Comparison of ENCODE assay signal across 10 mouse cellular contexts in genomic region chr11:106382424-106382823, GRCm38 (mm10). TPM values are rescaled to one million over a fixed set of nuclear protein-coding genes. Genes with fewer than 3 reads are reported as not detected.
DNase-seq lines count a peak whose midpoint lies in the region; ATAC-seq lines count a peak whose summit lies in the region.
"Had no signal": no experiment of that assay in that cellular context is flagged by ENCODE, and none has a peak within 500 bp of the region (broad histone marks: within the 10 kb centered on the region; RNA-seq: fewer than 3 reads in every experiment).

No protein-coding gene starts in this region.

- no peak overlapping the region for H3K27ac ChIP-seq in forebrain, embryonic 10.5 days
- no peak overlapping the region for H3K27ac ChIP-seq in forebrain, embryonic 13.5 days
- peak overlapping the region; percentile 86 for H3K27ac ChIP-seq in heart, embryonic 16.5 days (ENCODE audit: low read length)
- H3K27ac ChIP-seq in limb, embryonic 13.5 days: peak overlapping the region; percentile 4; the same call in 1 of the 2 replicates
- peak overlapping the region; percentile 8; the same call in 1 of the 2 replicates for H3K27ac ChIP-seq in macrophage

- peak overlapping the region; percentile 7 for H3K4me3 ChIP-seq in forebrain, embryonic 10.5 days
- no peak overlapping the region for H3K4me3 ChIP-seq in forebrain, embryonic 13.5 days
- H3K4me3 ChIP-seq in heart, embryonic 16.5 days (ENCODE audit: low read length): peak overlapping the region; percentile 46
- H3K4me3 ChIP-seq in limb, embryonic 13.5 days: no peak overlapping the region
- H3K4me3 ChIP-seq in macrophage (ENCODE audit: inconsistent target): no peak overlapping the region

- DNase-seq in forebrain, embryonic 10.5 days (ENCODE audit: extremely low spot score, low spot score): no peak
- DNase-seq in gastrocnemius, adult 8-10 months (ENCODE audit: low spot score in 2 of 2): no peak
- no peak for DNase-seq in right cerebral cortex, postnatal 4 days
- DNase-seq in spleen, postnatal 4 days (ENCODE audit: low spot score in 2 of 2): no peak

- H3K79me2 ChIP-seq in macrophage (ENCODE audit: inconsistent target): no peaks in the 10 kb centered on the region

- H3K36me3 ChIP-seq in forebrain, embryonic 10.5 days (replicated peaks): no peaks in the 10 kb centered on the region
- no peaks in the 10 kb centered on the region for H3K36me3 ChIP-seq in forebrain, embryonic 13.5 days (ENCODE audit: poor library complexity, severe bottlenecking)
- H3K36me3 ChIP-seq in heart, embryonic 16.5 days (ENCODE audit: control insufficient read depth, insufficient read depth): no peaks in the 10 kb centered on the region
- H3K36me3 ChIP-seq in limb, embryonic 13.5 days: no peaks in the 10 kb centered on the region
- no peaks in the 10 kb centered on the region for H3K36me3 ChIP-seq in macrophage (ENCODE audit: inconsistent target)

- WGBS in forebrain, embryonic 10.5 days: 79% methylated on average over 5 of the region's 5 CpGs
- 75% methylated on average over 5 of the region's 5 CpGs for WGBS in forebrain, embryonic 13.5 days
- 61% methylated on average over 5 of the region's 5 CpGs for WGBS in heart, embryonic 16.5 days
- 62% methylated on average over 5 of the region's 5 CpGs for WGBS in limb, embryonic 13.5 days
- WGBS in macrophage (ENCODE audit: missing documents): 58% methylated on average over 5 of the region's 5 CpGs

- ATAC-seq in forebrain, embryonic 13.5 days: no peak
- ATAC-seq in heart, embryonic 16.5 days (replicated peaks; ENCODE audit: extremely low read depth, insufficient read depth, low FRiP score): peak; percentile 70
- no peak for ATAC-seq in limb, embryonic 13.5 days (ENCODE audit: low FRiP score, low read depth)

- H3K27me3 ChIP-seq in forebrain, embryonic 10.5 days (ENCODE audit: poor library complexity, severe bottlenecking): no peaks in the 10 kb centered on the region
- H3K27me3 ChIP-seq in forebrain, embryonic 13.5 days: no peaks in the 10 kb centered on the region
- no peaks in the 10 kb centered on the region for H3K27me3 ChIP-seq in heart, embryonic 16.5 days (ENCODE audit: control insufficient read depth, insufficient read depth, low read length)
- no peaks in the 10 kb centered on the region for H3K27me3 ChIP-seq in limb, embryonic 13.5 days

- H3K9me3 ChIP-seq in forebrain, embryonic 10.5 days: no peaks in the 10 kb centered on the region
- no peaks in the 10 kb centered on the region for H3K9me3 ChIP-seq in forebrain, embryonic 13.5 days (replicated peaks)
- H3K9me3 ChIP-seq in heart, embryonic 16.5 days (replicated peaks; ENCODE audit: control insufficient read depth, low read length): no peaks in the 10 kb centered on the region
- no peaks in the 10 kb centered on the region for H3K9me3 ChIP-seq in limb, embryonic 13.5 days

- H3K9ac ChIP-seq in forebrain, embryonic 13.5 days: no peak overlapping the region
- peak overlapping the region; percentile 60 for H3K9ac ChIP-seq in heart, embryonic 16.5 days (ENCODE audit: low read length)
- no peak overlapping the region for H3K9ac ChIP-seq in limb, embryonic 13.5 days

- no peak overlapping the region for H3K4me2 ChIP-seq in forebrain, embryonic 13.5 days
- H3K4me2 ChIP-seq in heart, embryonic 16.5 days (ENCODE audit: low read depth, low read length): peak overlapping the region; percentile 13; the same call in 1 of the 2 replicates
- no peak overlapping the region for H3K4me2 ChIP-seq in limb, embryonic 13.5 days (replicated peaks)

- H3K4me1 ChIP-seq in forebrain, embryonic 10.5 days: no peaks in the 10 kb centered on the region
- H3K4me1 ChIP-seq in forebrain, embryonic 13.5 days: no peaks in the 10 kb centered on the region
- peaks cover 7% of the 10 kb centered on the region; the same call in 1 of the 2 replicates for H3K4me1 ChIP-seq in heart, embryonic 16.5 days (ENCODE audit: control insufficient read depth, insufficient read depth, low read length)
- H3K4me1 ChIP-seq in limb, embryonic 13.5 days: 0 out of 2 replicates have a peak, but pooled peaks cover 2% of the 10 kb centered on the region

RNA-seq across cellular contexts. Expression of gene Icam2, which starts 5.5 kb away (rescaled TPM):
- 14.8 and 17.5 TPM in 2 replicates for polyA plus RNA-seq in forebrain, embryonic 10.5 days (2016; fragmentation: Nextera tagmentation; extraction: Ambion mirVana)
- polyA plus RNA-seq in forebrain, embryonic 13.5 days (2015; fragmentation: Nextera tagmentation; extraction: Ambion mirVana): 10.3 and 11.6 TPM in 2 replicates
- 107 and 109 TPM in 2 replicates for polyA plus RNA-seq in heart, embryonic 16.5 days (2015; fragmentation: Nextera tagmentation; extraction: Ambion mirVana)
- polyA plus RNA-seq in limb, embryonic 13.5 days (2015; fragmentation: Nextera tagmentation; extraction: Ambion mirVana): 28.7 and 30.1 TPM in 2 replicates
- total RNA-seq in macrophage (2018; cell fraction: chromatin; rRNA removed): 1 to 10 TPM in 15 of 26 experiments, under 1 TPM in 4, not detected in 7; 0.86 to 6.4 (median 2.3) TPM
- 10 to 100 TPM in 1 of 26 experiments, 1 to 10 TPM in 25; 3.2 to 14.2 (median 6.2) TPM for total RNA-seq in macrophage (2018; cell fraction: cytosol; rRNA removed)
- total RNA-seq in macrophage (2018; cell fraction: nucleus; rRNA removed): 10 to 100 TPM in 4 of 26 experiments, 1 to 10 TPM in 22; 1.2 to 12.4 (median 6.3) TPM
- polyA plus RNA-seq in macrophage (2018): 4.3 to 7.9 TPM (median 7.0 TPM) in 3 replicates
- total RNA-seq in gastrocnemius, adult 8-10 months (2022): 1 to 10 TPM; 2.3 to 5.2 (median 4.3) TPM

RNA-seq across cellular contexts. Expression of gene Prr29, which starts 17.2 kb away (rescaled TPM):
- not detected in 2 replicates for polyA plus RNA-seq in forebrain, embryonic 10.5 days (2016; fragmentation: Nextera tagmentation; extraction: Ambion mirVana)
- not detected in 2 replicates for polyA plus RNA-seq in forebrain, embryonic 13.5 days (2015; fragmentation: Nextera tagmentation; extraction: Ambion mirVana)
- 1.00 and 1.0 TPM in 2 replicates for polyA plus RNA-seq in heart, embryonic 16.5 days (2015; fragmentation: Nextera tagmentation; extraction: Ambion mirVana)
- 0.25 TPM in 1 of 2 replicates, not detected in the other for polyA plus RNA-seq in limb, embryonic 13.5 days (2015; fragmentation: Nextera tagmentation; extraction: Ambion mirVana)
- not detected for total RNA-seq in macrophage (2018; cell fraction: chromatin; rRNA removed)
- not detected for total RNA-seq in macrophage (2018; cell fraction: cytosol; rRNA removed)
- not detected for total RNA-seq in macrophage (2018; cell fraction: nucleus; rRNA removed)
- polyA plus RNA-seq in macrophage (2018): not detected in 3 replicates
- 1 to 10 TPM; 3.3 to 5.5 (median 4.3) TPM for total RNA-seq in gastrocnemius, adult 8-10 months (2022)
- total RNA-seq: adrenal gland, postnatal 36 days; left cerebral cortex, postnatal 36 days had no signal

RNA-seq across cellular contexts. Expression of gene Scn4a, which starts 29.3 kb away (rescaled TPM):
- 0.07 TPM in 1 of 2 replicates, not detected in the other for polyA plus RNA-seq in forebrain, embryonic 10.5 days (2016; fragmentation: Nextera tagmentation; extraction: Ambion mirVana)
- 0.04 TPM in 1 of 2 replicates, not detected in the other for polyA plus RNA-seq in forebrain, embryonic 13.5 days (2015; fragmentation: Nextera tagmentation; extraction: Ambion mirVana)
- polyA plus RNA-seq in heart, embryonic 16.5 days (2015; fragmentation: Nextera tagmentation; extraction: Ambion mirVana): 0.09 and 0.36 TPM in 2 replicates
- 0.42 and 0.49 TPM in 2 replicates for polyA plus RNA-seq in limb, embryonic 13.5 days (2015; fragmentation: Nextera tagmentation; extraction: Ambion mirVana)
- total RNA-seq in macrophage (2018; cell fraction: chromatin; rRNA removed): 1 to 10 TPM in 1 of 26 experiments, under 1 TPM in 3, not detected in 22; 0.10 to 1.3 (median 0.41) TPM
- total RNA-seq in macrophage (2018; cell fraction: cytosol; rRNA removed): not detected
- total RNA-seq in macrophage (2018; cell fraction: nucleus; rRNA removed): 1 to 10 TPM in 1 of 26 experiments, under 1 TPM in 4, not detected in 21; 0.20 to 2.6 (median 0.46) TPM
- polyA plus RNA-seq in macrophage (2018): 0.03 TPM in 1 of 3 replicates, not detected in the others
- total RNA-seq in gastrocnemius, adult 8-10 months (2022): 100 to 1,000 TPM; 486 to 711 (median 596) TPM
- total RNA-seq: left cerebral cortex, postnatal 36 days had no signal

Comparison
In these comparisons a context has a peak if more than half of its experiments do, and no peak if none do; other contexts are left out.
1. H3K4me3 ChIP-seq: peak in forebrain, embryonic 10.5 days (single experiment) and heart, embryonic 16.5 days (single experiment); none in forebrain, embryonic 13.5 days (single experiment), limb, embryonic 13.5 days (single experiment) and macrophage (single experiment).
2. H3K27ac ChIP-seq: peak in heart, embryonic 16.5 days (single experiment), limb, embryonic 13.5 days (single experiment) and macrophage (single experiment); none in forebrain, embryonic 10.5 days (single experiment) and forebrain, embryonic 13.5 days (single experiment).